Mouse (Mus musculus) liver, adult 2 months (tissue): Measurements from ENCODE around the gene Racgap1. TPM values are rescaled to one million over a fixed set of nuclear protein-coding genes. Genes with fewer than 3 reads are reported as not detected.

Experiments used
- DNase-seq: peaks from one replicate; pipeline ENCODE4 v3.0.0-alpha.2; 2011; ENCODE audit warnings: low read depth, low spot score; ENCODE audit errors: extremely low read depth
- H3K27ac ChIP-seq: fragments of 200-500 bp; replicated peaks from 2 replicates; pipeline ENCODE4 v1.5.1; 2012; ENCODE audit warnings: low read depth, mild to moderate bottlenecking, control low read depth, inconsistent platforms, low read length; ENCODE audit not compliant: insufficient read depth
- H3K27me3 ChIP-seq: fragments of 200-500 bp; 2 replicates; pipeline ENCODE4 v1.6.1; 2012; ENCODE audit warnings: mild to moderate bottlenecking, moderate library complexity, low read length, inconsistent platforms; ENCODE audit not compliant: control insufficient read depth, insufficient read depth
- H3K36me3 ChIP-seq: fragments of 200-500 bp; 2 replicates; pipeline ENCODE4 v1.6.1; 2012; ENCODE audit warnings: low read length, inconsistent platforms; ENCODE audit not compliant: control insufficient read depth, insufficient read depth
- H3K4me1 ChIP-seq: fragments of 200-500 bp; 2 replicates; pipeline ENCODE4 v1.6.1; 2011; ENCODE audit warnings: low read length; ENCODE audit not compliant: control insufficient read depth, insufficient read depth
- H3K4me3 ChIP-seq: fragments of 200-500 bp; 2 replicates; pipeline ENCODE4 v1.5.1; 2011; ENCODE audit warnings: low read depth, mild to moderate bottlenecking, control low read depth, low read length, moderate library complexity; ENCODE audit not compliant: insufficient read depth
- H3K79me2 ChIP-seq: fragments of 200-500 bp; 2 replicates; pipeline ENCODE4 v1.6.1; 2012; ENCODE audit warnings: inconsistent platforms, mild to moderate bottlenecking, low read length, moderate library complexity; ENCODE audit not compliant: control insufficient read depth, insufficient read depth
- H3K9ac ChIP-seq: fragments of 200-500 bp; 2 replicates; pipeline ENCODE4 v1.6.1; 2012; ENCODE audit warnings: low read depth, mild to moderate bottlenecking, control low read depth, inconsistent platforms, low read length
- CTCF ChIP-seq: fragments of 200-500 bp; IDR thresholded peaks from 2 replicates; pipeline ENCODE4 v1.5.1; 2011; ENCODE audit warnings: low read depth, low read length, control low read depth
- POLR2A ChIP-seq: fragments of 200-500 bp; IDR thresholded peaks from 2 replicates; pipeline ENCODE4 v1.6.1; 2011; ENCODE audit warnings: low read length, control low read depth; ENCODE audit not compliant: insufficient read depth; ENCODE audit errors: extremely low read depth
- WGBS: fragments of 180-500 bp; shearing (Covaris S2); methylation state at CpG from one replicate; pipeline ENCODE4 v1.1.7; 2018; 5-methylcytosine and 5-hydroxymethylcytosine counted together
- polyA plus RNA-seq: library from polyadenylated mRNA; depleted of rRNA; stranded (reverse); fragments of >200 nt; gene quantifications from 2 replicates; pipeline ENCODE4 v1.2.3, GENCODE M21; 2012
- total RNA-seq: library from RNA; depleted of rRNA; stranded (reverse); fragments of >200 nt; gene quantifications from 2 replicates; pipeline ENCODE4 v1.2.3, GENCODE M21; 2014

Racgap1 gene
- total and polyA plus RNA-seq, 2 experiments = 0.32 to 0.92 TPM

DNA sequence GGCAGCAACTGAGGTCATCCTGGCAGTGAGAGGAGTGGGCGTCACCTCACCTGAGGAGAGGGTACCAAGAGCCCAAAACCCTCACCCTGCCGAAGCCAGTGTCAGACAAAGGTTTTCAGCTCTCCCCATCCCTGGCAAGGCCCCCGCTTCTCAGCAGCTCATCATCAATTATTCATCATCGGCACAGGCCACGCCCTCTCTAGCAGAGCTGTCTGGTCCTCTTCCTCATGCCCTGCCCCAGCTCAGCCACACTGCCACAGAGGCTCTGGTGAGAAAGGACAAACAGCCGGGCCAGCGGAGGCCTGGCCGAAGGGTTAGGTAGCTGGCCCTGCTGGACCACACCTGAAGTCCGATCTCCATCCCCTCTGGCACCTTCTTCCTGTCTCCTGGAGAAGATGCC, 40.5 kb upstream of the Racgap1 start:
- no peak overlapping the region for H3K9ac ChIP-seq
- no peaks in the 10 kb centered on the region for H3K36me3 ChIP-seq
- H3K4me1 ChIP-seq = no peaks in the 10 kb centered on the region
- H3K27me3 ChIP-seq = no peaks in the 10 kb centered on the region
- no peaks in the 10 kb centered on the region for H3K79me2 ChIP-seq
- no peak for DNase-seq
- 68% methylated on average over 9 of the region's 9 CpGs for WGBS
- no peak overlapping the region for H3K4me3 ChIP-seq
- no peak for TF ChIP-seq CTCF
- no peak for TF ChIP-seq POLR2A
- no peak overlapping the region for H3K27ac ChIP-seq

DNA sequence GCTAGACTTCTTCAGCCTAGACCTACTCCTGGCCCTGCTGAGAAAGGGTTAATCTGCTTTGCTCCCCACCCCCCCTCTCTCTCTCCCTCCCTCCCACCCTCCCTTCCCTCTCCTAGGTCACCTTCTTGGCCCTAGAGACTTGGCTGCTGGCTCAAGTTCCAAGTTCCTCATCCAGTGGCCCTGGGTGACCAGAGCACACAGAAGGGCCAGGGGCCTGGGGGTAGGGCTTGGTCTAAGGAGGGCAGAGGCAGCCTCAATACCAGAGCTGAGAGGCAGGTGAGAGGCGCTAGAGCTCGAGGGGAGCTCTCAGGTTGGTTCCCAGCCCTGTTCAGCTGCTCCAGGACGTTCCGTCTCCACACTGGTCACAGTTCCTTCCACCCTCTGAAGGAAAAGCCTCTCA, 39.5 kb upstream of the Racgap1 start:
- DNase-seq = no peak
- no peaks in the 10 kb centered on the region for H3K27me3 ChIP-seq
- H3K9ac ChIP-seq = no peak overlapping the region
- no peak overlapping the region for H3K4me3 ChIP-seq
- no peak for TF ChIP-seq CTCF
- TF ChIP-seq POLR2A = no peak
- no peaks in the 10 kb centered on the region for H3K79me2 ChIP-seq
- H3K4me1 ChIP-seq = no peaks in the 10 kb centered on the region
- H3K36me3 ChIP-seq = no peaks in the 10 kb centered on the region
- H3K27ac ChIP-seq = no peak overlapping the region
- 68% methylated on average over 4 of the region's 4 CpGs for WGBS

- 4% methylated on average over 4 of the region's 4 CpGs for WGBS
- H3K27me3 ChIP-seq = no peaks in the 10 kb centered on the region
- H3K9ac ChIP-seq = no peak overlapping the region
- H3K4me1 ChIP-seq = no peaks in the 10 kb centered on the region
- TF ChIP-seq CTCF (peak; percentile 89), POLR2A (no peak)
- H3K4me3 ChIP-seq = no peak overlapping the region
- no peak overlapping the region for H3K27ac ChIP-seq
- peak; percentile 47 for DNase-seq
- no peaks in the 10 kb centered on the region for H3K79me2 ChIP-seq
- no peaks in the 10 kb centered on the region for H3K36me3 ChIP-seq
These were observed 37.3 kb upstream of the Racgap1 start for GRCm38 (mm10) chr15:99688712-99689111.

GRCm38 (mm10) chr15:99684156-99684555, 32.7 kb upstream of the Racgap1 start:
- H3K4me1 ChIP-seq = no peaks in the 10 kb centered on the region
- no peak overlapping the region for H3K9ac ChIP-seq
- no peaks in the 10 kb centered on the region for H3K36me3 ChIP-seq
- no peaks in the 10 kb centered on the region for H3K27me3 ChIP-seq
- WGBS = 95% methylated on average over 5 of the region's 5 CpGs
- no peak for DNase-seq
- H3K79me2 ChIP-seq = no peaks in the 10 kb centered on the region
- no peak overlapping the region for H3K4me3 ChIP-seq
- TF ChIP-seq CTCF (no peak), POLR2A (no peak)
- no peak overlapping the region for H3K27ac ChIP-seq

DNA sequence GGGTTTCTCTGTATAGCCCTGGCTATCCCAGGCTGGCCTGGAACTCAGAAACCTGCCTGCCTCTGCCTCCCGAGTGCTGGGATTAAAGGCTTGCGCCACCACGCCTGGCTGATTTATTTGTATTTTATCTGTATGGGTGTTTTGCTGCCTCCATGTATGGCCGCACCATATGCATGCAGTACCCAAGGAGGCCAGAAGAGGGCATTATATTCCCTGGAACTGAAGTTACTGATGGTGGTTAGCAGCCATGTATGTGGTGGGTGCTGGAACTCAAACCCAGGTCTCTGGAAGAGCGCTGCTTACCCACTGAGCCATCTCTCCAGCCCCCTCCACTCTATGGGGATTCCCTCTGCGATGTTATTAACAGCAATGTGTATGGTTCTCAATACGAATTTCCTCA, 31.4 kb upstream of the Racgap1 start:
- no peaks in the 10 kb centered on the region for H3K79me2 ChIP-seq
- H3K27me3 ChIP-seq = no peaks in the 10 kb centered on the region
- H3K9ac ChIP-seq = no peak overlapping the region
- WGBS = 90% methylated on average over 7 of the region's 7 CpGs
- no peak overlapping the region for H3K27ac ChIP-seq
- TF ChIP-seq CTCF = peak; percentile 39
- no peak for TF ChIP-seq POLR2A
- no peaks in the 10 kb centered on the region for H3K36me3 ChIP-seq
- H3K4me1 ChIP-seq = no peaks in the 10 kb centered on the region
- DNase-seq = no peak
- H3K4me3 ChIP-seq = no peak overlapping the region

DNA sequence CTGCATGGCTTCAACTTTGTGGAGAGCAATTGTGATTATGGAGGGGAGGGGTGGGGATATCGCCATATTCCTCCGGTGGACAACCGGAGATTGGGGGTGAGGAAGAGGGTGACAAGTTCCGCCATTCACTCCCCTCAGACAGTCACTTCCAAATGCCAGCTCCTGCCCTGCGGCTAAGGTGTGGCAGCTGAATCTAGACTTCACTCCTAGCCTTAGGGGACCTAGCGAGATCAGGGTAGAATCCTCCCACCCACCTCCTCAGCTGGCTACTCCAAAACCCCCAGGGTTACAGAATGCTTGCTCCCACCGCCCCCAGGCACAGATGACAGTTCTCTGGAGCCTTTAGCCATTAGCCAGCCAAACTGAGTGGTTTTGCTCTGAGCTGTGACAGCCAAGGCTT, 27.6 kb upstream of the Racgap1 start:
- WGBS = 76% methylated on average over 7 of the region's 7 CpGs
- no peak for DNase-seq
- Histone ChIP-seq H3K4me3 (no peak overlapping the region), H3K79me2 (no peaks in the 10 kb centered on the region), H3K27me3 (no peaks in the 10 kb centered on the region), H3K36me3 (no peaks in the 10 kb centered on the region), H3K27ac (no peak overlapping the region), H3K4me1 (no peaks in the 10 kb centered on the region), H3K9ac (no peak overlapping the region)
- TF ChIP-seq POLR2A = no peak
- no peak for TF ChIP-seq CTCF
